Mouse (Mus musculus) myocyte (in vitro differentiated cells): ENCODE data around the gene Phf10.

Source experiments
- E2F4 ChIP-seq: IDR thresholded peaks from one replicate; pipeline ENCODE4 v1.6.1; 2011; ENCODE audit warnings: mild to moderate bottlenecking, control low read depth, moderate library complexity; ENCODE audit not compliant: insufficient read depth
- MAX ChIP-seq: IDR thresholded peaks from one replicate; pipeline ENCODE4 v1.6.1; 2011; ENCODE audit warnings: low read depth, mild to moderate bottlenecking, control low read depth
- MYOD1 ChIP-seq, 3 experiments: IDR thresholded peaks; one replicate each; pipeline ENCODE4 v1.6.1; 2011; ENCODE audit warnings: control low read depth in 2 of 3, low read depth in 2 of 3, mild to moderate bottlenecking in 2 of 3, moderate library complexity in 1 of 3; ENCODE audit not compliant: insufficient read length in 2 of 3, control insufficient read depth in 1 of 3
- POLR2A ChIP-seq: IDR thresholded peaks from one replicate; pipeline ENCODE4 v1.6.1; 2011; ENCODE audit warnings: low read depth, mild to moderate bottlenecking, control low read depth, moderate library complexity; ENCODE audit not compliant: insufficient read length
- POLR2AphosphoS2 ChIP-seq: IDR thresholded peaks from one replicate; pipeline ENCODE4 v1.6.1; 2011; ENCODE audit warnings: low read depth, control low read depth; ENCODE audit not compliant: insufficient read length
- REST ChIP-seq: IDR thresholded peaks from one replicate; pipeline ENCODE4 v1.6.1; 2011; ENCODE audit warnings: mild to moderate bottlenecking, control low read depth, moderate library complexity; ENCODE audit not compliant: insufficient read depth, insufficient read length
- SRF ChIP-seq: IDR thresholded peaks from one replicate; pipeline ENCODE4 v1.6.1; 2011; ENCODE audit warnings: low read depth; ENCODE audit not compliant: control insufficient read depth, insufficient read length
- TCF12 ChIP-seq: IDR thresholded peaks from one replicate; pipeline ENCODE4 v1.6.1; 2011; ENCODE audit warnings: mild to moderate bottlenecking, control low read depth; ENCODE audit not compliant: poor library complexity, insufficient read depth, severe bottlenecking
- USF1 ChIP-seq: IDR thresholded peaks from one replicate; pipeline ENCODE4 v1.6.1; 2011; ENCODE audit warnings: low read depth, mild to moderate bottlenecking, control low read depth, moderate library complexity

DNA sequence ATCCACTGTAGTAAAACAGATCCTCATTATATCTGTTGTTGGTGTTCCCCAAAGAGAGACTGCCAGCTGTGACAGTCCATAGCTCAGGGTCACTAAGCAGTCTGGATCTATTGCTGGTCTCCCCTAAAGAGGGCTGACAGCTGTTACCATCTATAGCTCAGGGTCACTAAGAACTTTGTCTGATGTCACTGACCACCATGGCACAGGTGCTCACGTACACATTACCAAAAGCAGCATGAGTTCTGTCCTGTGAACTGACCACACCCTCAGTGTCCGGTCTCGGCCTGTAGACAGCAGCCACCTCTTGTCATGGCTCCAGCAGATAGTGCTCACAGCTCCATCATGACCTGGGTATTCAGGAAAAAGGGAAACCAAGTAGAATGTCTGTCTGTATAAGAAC, 57.9 kb downstream of the Phf10 start:
- no peak for TF ChIP-seq TCF12
- TF ChIP-seq POLR2A, result no peak
- TF ChIP-seq REST, result no peak
- TF ChIP-seq SRF, result no peak
- no peak for TF ChIP-seq MAX
- TF ChIP-seq USF1, result no peak
- TF ChIP-seq POLR2AphosphoS2, result no peak
- TF ChIP-seq MYOD1 (IDR thresholded peaks at IDR 0.05; ENCODE audit: control insufficient read depth in 1 of 3, insufficient read length in 2 of 3, low read depth in 2 of 3), result peak in 2 of 3 experiments; percentile 45 to 59
- no peak for TF ChIP-seq E2F4
